Mouse (Mus musculus) hindbrain, embryonic 10.5 days (tissue): ENCODE data around the gene Runx1. TPM values are rescaled to one million over a fixed set of nuclear protein-coding genes. Genes with fewer than 3 reads are reported as not detected.

Source experiments
- DNase-seq: peaks from one replicate; pipeline ENCODE4 v3.0.0-alpha.2; 2017; ENCODE audit warnings: low spot score
- H3K27ac ChIP-seq: fragments of 300-500 bp; sonication (generic); 2 replicates; pipeline ENCODE4 v1.5.1; 2016; ENCODE audit warnings: mild to moderate bottlenecking, moderate library complexity
- H3K27me3 ChIP-seq: fragments of 300-500 bp; sonication (generic); 2 replicates; pipeline ENCODE4 v1.6.1; 2016; ENCODE audit warnings: mild to moderate bottlenecking; ENCODE audit not compliant: poor library complexity, insufficient read depth, severe bottlenecking
- H3K36me3 ChIP-seq: fragments of 300-500 bp; sonication (generic); 2 replicates; pipeline ENCODE4 v1.6.1; 2016; ENCODE audit warnings: mild to moderate bottlenecking, moderate library complexity
- H3K4me1 ChIP-seq: fragments of 300-500 bp; sonication (generic); replicated peaks from 2 replicates; pipeline ENCODE4 v1.6.1; 2016; ENCODE audit warnings: mild to moderate bottlenecking
- H3K4me3 ChIP-seq: fragments of 300-500 bp; sonication (generic); 2 replicates; pipeline ENCODE4 v1.5.1; 2016; ENCODE audit warnings: mild to moderate bottlenecking, moderate library complexity
- H3K9me3 ChIP-seq: fragments of 300-500 bp; sonication (generic); 2 replicates; pipeline ENCODE4 v1.6.1; 2016; ENCODE audit warnings: mild to moderate bottlenecking, moderate library complexity
- WGBS: fragments of 180-500 bp; shearing (Covaris S2); methylation state at CpG from one replicate; pipeline ENCODE4 v1.1.7; 2016; 5-methylcytosine and 5-hydroxymethylcytosine counted together
- polyA plus RNA-seq: library from polyadenylated mRNA; unstranded; fragments of >200 nt; fragmentation: Nextera tagmentation; extraction: Ambion mirVana; gene quantifications from 2 replicates; pipeline ENCODE4 v1.2.1, GENCODE M21; 2016

Runx1 gene
- polyA plus RNA-seq, 1 experiment from 2014 or later = 2.2 TPM

- Histone ChIP-seq H3K27me3 (no peaks in the 10 kb centered on the region; the same call in 1 of the 2 replicates), H3K4me3 (no peak overlapping the region), H3K27ac (no peak overlapping the region), H3K4me1 (peaks cover 10% of the 10 kb centered on the region), H3K9me3 (no peaks in the 10 kb centered on the region), H3K36me3 (no peaks in the 10 kb centered on the region)
- WGBS = 88% methylated on average over 3 of the region's 3 CpGs
- no peak for DNase-seq
Observed at GRCm38 (mm10) chr16:92724526-92724925, 101.4 kb downstream of the Runx1 start.

GRCm38 (mm10) chr16:92720678-92721077 lies 105.3 kb downstream of the Runx1 start:
- Histone ChIP-seq H3K27ac (no peak overlapping the region), H3K4me1 (peaks cover 27% of the 10 kb centered on the region), H3K36me3 (no peaks in the 10 kb centered on the region), H3K27me3 (peaks cover 15% of the 10 kb centered on the region), H3K9me3 (no peaks in the 10 kb centered on the region), H3K4me3 (no peak overlapping the region)
- WGBS = 79% methylated on average over 10 of the region's 10 CpGs
- no peak for DNase-seq

- H3K4me3 ChIP-seq = no peak overlapping the region
- H3K27ac ChIP-seq = no peak overlapping the region
- H3K36me3 ChIP-seq = no peaks in the 10 kb centered on the region
- 85% methylated on average over 6 of the region's 6 CpGs for WGBS
- H3K9me3 ChIP-seq = no peaks in the 10 kb centered on the region
- H3K27me3 ChIP-seq = peaks cover 15% of the 10 kb centered on the region
- peaks cover 30% of the 10 kb centered on the region for H3K4me1 ChIP-seq
- no peak for DNase-seq
Observed at GRCm38 (mm10) chr16:92719725-92720124, 106.2 kb downstream of the Runx1 start.

- 28% methylated on average over 15 of the region's 15 CpGs for WGBS
- H3K27me3 ChIP-seq = peaks cover 18% of the 10 kb centered on the region
- H3K4me1 ChIP-seq = peaks cover 36% of the 10 kb centered on the region
- H3K36me3 ChIP-seq = no peaks in the 10 kb centered on the region
- no peak for DNase-seq
- no peak overlapping the region for H3K27ac ChIP-seq
- H3K4me3 ChIP-seq = no peak overlapping the region
- H3K9me3 ChIP-seq = no peaks in the 10 kb centered on the region
Observed at GRCm38 (mm10) chr16:92715599-92716483, 110.1 kb downstream of the Runx1 start.

- Histone ChIP-seq H3K4me3 (no peak overlapping the region), H3K27me3 (peaks cover 11% of the 10 kb centered on the region; the same call in 1 of the 2 replicates), H3K27ac (no peak overlapping the region), H3K36me3 (no peaks in the 10 kb centered on the region), H3K9me3 (no peaks in the 10 kb centered on the region), H3K4me1 (peaks cover 8% of the 10 kb centered on the region)
- DNase-seq = no peak
- 40% methylated on average over 1 of the region's 1 CpGs for WGBS
Observed at GRCm38 (mm10) chr16:92710161-92710560, 115.8 kb downstream of the Runx1 start.

GRCm38 (mm10) chr16:92708718-92709117 lies 117.2 kb downstream of the Runx1 start:
- H3K4me1 ChIP-seq = peaks cover 8% of the 10 kb centered on the region
- no peak for DNase-seq
- H3K27me3 ChIP-seq = peaks cover 12% of the 10 kb centered on the region; the same call in 1 of the 2 replicates
- H3K9me3 ChIP-seq = no peaks in the 10 kb centered on the region
- 69% methylated on average over 4 of the region's 4 CpGs for WGBS
- H3K27ac ChIP-seq = no peak overlapping the region
- no peaks in the 10 kb centered on the region for H3K36me3 ChIP-seq
- H3K4me3 ChIP-seq = no peak overlapping the region

- Histone ChIP-seq H3K27ac (no peak overlapping the region), H3K4me3 (no peak overlapping the region), H3K4me1 (peaks cover 8% of the 10 kb centered on the region), H3K27me3 (peaks cover 20% of the 10 kb centered on the region), H3K9me3 (no peaks in the 10 kb centered on the region), H3K36me3 (no peaks in the 10 kb centered on the region)
- DNase-seq = no peak
- 86% methylated on average over 4 of the region's 4 CpGs for WGBS
Observed at GRCm38 (mm10) chr16:92707712-92708111, 118.2 kb downstream of the Runx1 start.

- Histone ChIP-seq H3K4me1 (peaks cover 8% of the 10 kb centered on the region), H3K27me3 (peaks cover 24% of the 10 kb centered on the region), H3K36me3 (no peaks in the 10 kb centered on the region), H3K4me3 (no peak overlapping the region), H3K9me3 (no peaks in the 10 kb centered on the region), H3K27ac (no peak overlapping the region)
- no peak for DNase-seq
- WGBS = 83% methylated on average over 2 of the region's 2 CpGs
Observed at GRCm38 (mm10) chr16:92707146-92707545, 118.8 kb downstream of the Runx1 start.

- DNase-seq = no peak
- Histone ChIP-seq H3K27ac (no peak overlapping the region), H3K9me3 (no peaks in the 10 kb centered on the region), H3K4me3 (no peak overlapping the region), H3K4me1 (peaks cover under 1% of the 10 kb centered on the region; the same call in 1 of the 2 replicates), H3K36me3 (no peaks in the 10 kb centered on the region), H3K27me3 (peaks cover 37% of the 10 kb centered on the region)
- 75% methylated on average over 7 of the region's 7 CpGs for WGBS
Observed at GRCm38 (mm10) chr16:92705564-92706458, 120.1 kb downstream of the Runx1 start.

GRCm38 (mm10) chr16:92703850-92704249 lies 122.1 kb downstream of the Runx1 start:
- peaks cover 56% of the 10 kb centered on the region for H3K27me3 ChIP-seq
- no peak overlapping the region for H3K27ac ChIP-seq
- peaks cover 11% of the 10 kb centered on the region for H3K4me1 ChIP-seq
- H3K36me3 ChIP-seq = no peaks in the 10 kb centered on the region
- H3K9me3 ChIP-seq = no peaks in the 10 kb centered on the region
- no peak for DNase-seq
- H3K4me3 ChIP-seq = no peak overlapping the region
- WGBS = 96% methylated on average over 2 of the region's 2 CpGs

- H3K27me3 ChIP-seq = peaks cover 89% of the 10 kb centered on the region
- peak overlapping the region; percentile 29 for H3K4me3 ChIP-seq
- no peak overlapping the region for H3K27ac ChIP-seq
- 2% methylated on average over 27 of the region's 27 CpGs for WGBS
- peaks cover 45% of the 10 kb centered on the region for H3K4me1 ChIP-seq
- peak; percentile 50 for DNase-seq
- H3K9me3 ChIP-seq = no peaks in the 10 kb centered on the region
- no peaks in the 10 kb centered on the region for H3K36me3 ChIP-seq
Observed at GRCm38 (mm10) chr16:92699531-92700397, 126.2 kb downstream of the Runx1 start.

- no peaks in the 10 kb centered on the region for H3K9me3 ChIP-seq
- H3K4me1 ChIP-seq = peaks cover 45% of the 10 kb centered on the region
- peak overlapping the region; percentile 85 for H3K27ac ChIP-seq
- peak overlapping the region; percentile 73 for H3K4me3 ChIP-seq
- DNase-seq = peak; percentile 90
- under 1% methylated on average over 26 of the region's 26 CpGs for WGBS
- peaks cover 96% of the 10 kb centered on the region for H3K27me3 ChIP-seq
- no peaks in the 10 kb centered on the region for H3K36me3 ChIP-seq
Observed at GRCm38 (mm10) chr16:92698612-92698998, 127.3 kb downstream of the Runx1 start.
